Mouse (Mus musculus) intestine, embryonic 16.5 days (tissue): ENCODE measurements at regions not wholly inside any gene's neighbourhood (a gene's known extent, or its start where the extent isn't known, plus 50 kb on each side); places are given as distances from the start of the nearest gene placed in this dataset.
A peak's percentile ranks its signal among the peaks of the same experiment; 100 is the strongest.

Source experiments
- ATAC-seq: fragments of 200-750 bp; cut with Nextera tagmentation; 2 replicates; pipeline ENCODE4 v1.8.0; 2017; ENCODE audit warnings: moderate TSS enrichment, moderate library complexity
- H3K27ac ChIP-seq: fragments of 300-500 bp; sonication (generic); 2 replicates; pipeline ENCODE4 v1.5.1; 2014; ENCODE audit warnings: mild to moderate bottlenecking, low read length
- H3K27me3 ChIP-seq: fragments of 300-500 bp; sonication (generic); replicated peaks from 2 replicates; pipeline ENCODE4 v1.6.1; 2014; ENCODE audit warnings: low read length, control low read depth, mixed read lengths; ENCODE audit not compliant: control insufficient read depth, insufficient read depth
- H3K36me3 ChIP-seq: fragments of 300-500 bp; sonication (generic); 2 replicates; pipeline ENCODE4 v1.6.1; 2014; ENCODE audit warnings: low read length, control low read depth; ENCODE audit not compliant: control insufficient read depth, insufficient read depth
- H3K4me1 ChIP-seq: fragments of 300-500 bp; sonication (generic); 2 replicates; pipeline ENCODE4 v1.6.1; 2014; ENCODE audit warnings: low read length, control low read depth, mixed read lengths; ENCODE audit not compliant: control insufficient read depth, insufficient read depth
- H3K4me2 ChIP-seq: fragments of 300-500 bp; sonication (generic); 2 replicates; pipeline ENCODE4 v1.6.1; 2014; ENCODE audit warnings: low read depth, low read length, control low read depth
- H3K4me3 ChIP-seq: fragments of 300-500 bp; sonication (generic); 2 replicates; pipeline ENCODE4 v1.5.1; 2014; ENCODE audit warnings: mild to moderate bottlenecking, low read length
- H3K9ac ChIP-seq: fragments of 300-500 bp; sonication (generic); 2 replicates; pipeline ENCODE4 v1.6.1; 2014; ENCODE audit warnings: low read depth, low read length
- H3K9me3 ChIP-seq: fragments of 300-500 bp; sonication (generic); 2 replicates; pipeline ENCODE4 v1.6.1; 2016; ENCODE audit warnings: low read length, control low read depth; ENCODE audit not compliant: control insufficient read depth
- WGBS: fragments of 180-500 bp; shearing (Covaris S2); extraction: QIAGEN DNeasy Blood & Tissue Kit; methylation state at CpG from one replicate; pipeline ENCODE4 v1.1.7; 2014; 5-methylcytosine and 5-hydroxymethylcytosine counted together

DNA sequence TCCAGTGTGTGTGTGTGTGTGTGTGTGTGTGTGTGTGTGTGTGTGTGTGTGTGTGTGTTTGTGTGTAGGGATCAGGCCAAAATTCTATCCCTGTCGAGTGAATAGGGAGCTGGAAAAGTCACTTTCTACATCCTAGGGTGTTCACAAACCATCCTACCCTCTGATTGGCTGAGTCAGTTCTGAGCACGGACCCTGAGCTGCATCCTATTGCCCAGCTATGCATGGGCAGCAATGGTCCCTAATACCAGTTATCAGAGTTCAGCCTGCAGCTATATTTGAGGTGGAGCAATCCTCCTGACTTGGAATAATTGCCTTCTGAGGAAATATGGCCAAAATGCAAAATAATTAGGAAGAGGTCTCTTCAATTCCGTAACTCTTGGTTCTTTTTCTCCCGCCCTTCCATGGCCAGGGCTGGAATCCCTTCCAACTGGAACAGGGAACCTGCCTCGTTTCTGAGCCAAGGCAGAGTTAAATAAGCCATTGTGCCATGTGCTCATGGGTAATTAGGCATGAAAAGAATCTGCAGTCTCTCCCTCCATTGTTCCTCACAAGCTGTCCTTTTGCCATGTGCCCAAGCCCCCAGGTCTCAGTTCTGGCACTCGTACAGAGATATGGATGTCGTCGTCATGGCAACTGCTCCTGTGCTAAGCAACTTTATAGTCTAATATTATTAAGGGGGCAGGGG lies 141.5 kb upstream of the Ubash3b start:
- 55% methylated on average over 8 of the region's 8 CpGs for WGBS
- ATAC-seq: no peak
- H3K36me3 ChIP-seq: no peaks in the 10 kb centered on the region

DNA sequence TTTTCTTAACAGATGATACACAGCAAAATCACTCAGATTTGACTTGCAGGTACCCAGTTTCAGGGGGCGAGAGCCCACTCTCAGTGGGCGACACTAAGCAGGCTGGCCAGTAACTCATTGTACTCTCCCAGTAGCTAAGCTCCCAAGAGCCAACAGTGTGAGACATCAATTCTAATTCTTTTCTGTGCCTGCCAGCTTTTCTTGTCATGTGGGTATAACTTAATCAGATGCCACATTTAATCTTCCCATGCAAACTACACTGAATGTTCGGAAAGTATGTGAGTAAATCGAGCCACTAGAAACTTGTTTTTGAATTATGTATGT lies 124.6 kb upstream of the Ubash3b start:
- no peaks in the 10 kb centered on the region for H3K27me3 ChIP-seq
- WGBS: 81% methylated on average over 4 of the region's 4 CpGs
- H3K27ac ChIP-seq: no peak overlapping the region
- no peak overlapping the region for H3K4me3 ChIP-seq
- no peaks in the 10 kb centered on the region for H3K36me3 ChIP-seq
- H3K4me2 ChIP-seq: no peak overlapping the region
- ATAC-seq: no peak
- no peaks in the 10 kb centered on the region for H3K9me3 ChIP-seq
- no peaks in the 10 kb centered on the region for H3K4me1 ChIP-seq
- H3K9ac ChIP-seq: no peak overlapping the region

More for the DNA sequence above, 141.5 kb upstream of the Ubash3b start:
- no peak overlapping the region for H3K27ac ChIP-seq
- H3K9me3 ChIP-seq: no peaks in the 10 kb centered on the region
- H3K4me1 ChIP-seq: no peaks in the 10 kb centered on the region
- H3K9ac ChIP-seq: no peak overlapping the region
- H3K27me3 ChIP-seq: no peaks in the 10 kb centered on the region
- no peak overlapping the region for H3K4me3 ChIP-seq
- no peak overlapping the region for H3K4me2 ChIP-seq

DNA sequence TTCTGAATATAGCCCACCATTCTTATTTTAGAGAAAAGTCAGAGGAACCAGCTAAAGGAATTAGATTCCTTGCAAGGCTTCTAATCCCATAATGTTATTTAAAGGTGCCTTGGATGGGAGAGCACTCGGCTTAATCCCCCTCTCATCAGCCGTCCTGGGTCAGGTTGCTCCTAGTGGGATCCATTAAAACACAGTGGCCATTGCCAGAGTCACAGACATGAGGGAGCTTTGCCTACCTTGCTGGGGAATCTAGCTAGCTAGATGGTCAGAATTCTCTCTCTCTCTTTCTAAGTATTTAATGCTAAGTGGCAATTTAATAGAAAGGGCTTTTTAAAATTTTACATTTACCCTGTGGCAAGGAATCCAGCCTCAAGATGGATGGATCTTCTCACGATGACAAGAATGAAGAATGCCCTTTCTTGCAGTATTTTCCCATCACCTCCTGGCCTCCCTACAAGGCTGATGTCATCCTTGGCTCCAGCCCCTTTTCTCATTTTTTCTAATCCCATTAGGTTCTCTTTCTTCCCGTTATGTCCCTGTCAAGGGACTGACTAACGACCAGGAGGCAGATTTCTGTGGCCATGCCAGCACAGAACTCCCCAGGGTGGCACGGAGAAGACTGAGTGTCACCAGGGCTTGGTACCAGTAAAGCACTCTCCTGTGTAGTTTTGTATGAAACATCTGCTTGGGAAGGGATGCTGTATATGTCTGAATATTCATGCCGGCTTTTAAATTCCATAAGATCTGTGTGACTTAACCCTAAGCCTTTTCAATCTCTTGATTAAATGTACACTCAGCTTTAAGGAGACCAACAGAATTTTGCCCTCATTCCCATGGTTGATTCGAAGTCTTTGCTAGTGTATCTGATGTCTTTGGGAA lies 124.0 kb upstream of the Ubash3b start:
- WGBS: 53% methylated on average over 8 of the region's 8 CpGs

DNA sequence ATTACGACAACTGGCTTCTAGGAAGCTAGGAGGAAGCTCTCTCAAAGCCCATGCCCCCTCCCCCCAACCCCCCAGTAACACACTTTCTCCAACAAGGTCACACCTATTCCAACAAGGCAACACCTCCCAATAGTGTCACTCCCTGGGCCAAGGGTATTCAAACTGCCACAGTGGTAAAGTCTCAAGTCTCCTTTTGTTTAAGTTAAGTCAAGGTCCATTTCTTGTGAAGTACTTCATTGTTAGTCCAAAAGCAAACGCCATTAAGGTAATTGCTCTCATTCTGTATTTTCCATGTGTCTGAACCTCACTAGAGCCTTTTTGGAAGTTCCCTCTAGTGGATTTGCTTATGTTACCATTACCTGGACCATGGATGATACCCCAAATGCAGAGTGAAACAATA lies 116.2 kb upstream of the Ubash3b start:
- no peak overlapping the region for H3K4me2 ChIP-seq
- whole genome bisulfite sequencing: 87% methylated on average over 2 of the region's 2 CpGs
- H3K4me3 ChIP-seq: no peak overlapping the region
- H3K27ac ChIP-seq: no peak overlapping the region
- H3K9ac ChIP-seq: no peak overlapping the region
- no peaks in the 10 kb centered on the region; the same call in 1 of the 2 replicates for H3K27me3 ChIP-seq
- ATAC-seq: no peak
- no peaks in the 10 kb centered on the region for H3K36me3 ChIP-seq
- H3K9me3 ChIP-seq: no peaks in the 10 kb centered on the region
- H3K4me1 ChIP-seq: peaks cover 4% of the 10 kb centered on the region; the same call in 1 of the 2 replicates

More for the DNA sequence above, 124.0 kb upstream of the Ubash3b start:
- Histone ChIP-seq H3K9me3 (no peaks in the 10 kb centered on the region), H3K36me3 (no peaks in the 10 kb centered on the region), H3K4me1 (no peaks in the 10 kb centered on the region), H3K9ac (no peak overlapping the region), H3K4me3 (no peak overlapping the region), H3K4me2 (no peak overlapping the region), H3K27me3 (no peaks in the 10 kb centered on the region), H3K27ac (no peak overlapping the region)
- ATAC-seq: no peak

DNA sequence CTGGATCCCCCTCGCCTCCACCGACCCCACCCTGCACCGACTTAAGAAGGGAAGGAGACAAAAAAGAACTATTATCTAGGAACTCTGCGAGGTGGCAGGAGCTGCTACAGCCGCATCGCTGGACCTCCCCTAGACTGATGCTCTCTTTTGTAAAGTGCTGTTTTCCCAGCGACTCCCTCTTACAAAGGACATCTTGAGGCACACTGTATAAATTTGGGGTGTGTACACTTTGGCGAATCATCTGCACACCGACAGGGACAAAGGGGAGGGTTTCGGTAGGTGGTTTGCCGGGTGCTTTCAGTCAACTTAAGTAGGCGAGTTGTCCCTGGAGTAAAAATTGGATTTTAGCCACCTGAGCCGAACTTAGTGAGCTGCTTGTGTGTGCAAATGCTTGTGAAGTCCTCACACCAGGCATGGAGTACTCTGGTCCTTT lies 112.4 kb upstream of the Ubash3b start:
- 10% methylated on average over 13 of the region's 13 CpGs for WGBS
- H3K4me1 ChIP-seq: peaks cover 4% of the 10 kb centered on the region; the same call in 1 of the 2 replicates
- 0 out of 2 replicates have a peak overlapping the region, but pooled peaks have one; percentile 6 for H3K27ac ChIP-seq
- H3K9me3 ChIP-seq: no peaks in the 10 kb centered on the region
- H3K4me3 ChIP-seq: peak overlapping the region; percentile 45
- H3K36me3 ChIP-seq: no peaks in the 10 kb centered on the region
- peak overlapping the region; percentile 63 for H3K4me2 ChIP-seq
- no peaks in the 10 kb centered on the region; the same call in 1 of the 2 replicates for H3K27me3 ChIP-seq
- ATAC-seq: no peak
- H3K9ac ChIP-seq: peak overlapping the region; percentile 55; the same call in 1 of the 2 replicates

DNA sequence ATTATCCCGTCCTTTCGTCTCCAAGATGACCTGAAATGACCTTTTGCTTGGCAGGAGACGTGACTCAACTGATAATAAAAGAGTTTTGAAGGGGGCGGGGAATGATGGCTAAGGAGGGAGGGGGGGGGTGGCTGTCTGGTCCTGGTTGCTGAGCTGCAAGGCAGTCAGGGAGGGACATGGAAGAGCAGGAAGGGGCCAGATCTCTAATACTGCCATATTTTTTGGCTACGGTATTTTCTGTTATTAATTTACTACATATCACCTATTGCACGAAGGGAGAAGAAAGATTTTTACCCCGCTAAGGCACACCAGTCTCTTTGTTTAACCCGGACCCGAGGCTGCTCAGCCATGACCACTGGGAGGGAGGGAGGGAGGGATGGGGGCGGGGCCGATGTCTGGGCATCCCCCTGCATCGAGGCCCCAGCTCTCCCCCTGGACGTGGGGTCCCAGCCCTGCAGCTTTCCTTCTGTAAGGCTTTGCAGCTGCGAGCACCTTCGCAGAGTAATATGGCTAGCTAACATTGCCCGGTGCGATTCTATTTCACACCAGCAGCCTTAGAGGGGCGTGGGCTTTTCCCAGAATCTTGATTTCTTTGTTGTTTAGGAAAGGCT lies 111.8 kb upstream of the Ubash3b start:
- H3K4me1 ChIP-seq: peaks cover 4% of the 10 kb centered on the region; the same call in 1 of the 2 replicates
- H3K9ac ChIP-seq: peak overlapping the region; percentile 55; the same call in 1 of the 2 replicates
- no peaks in the 10 kb centered on the region for H3K36me3 ChIP-seq
- ATAC-seq: peak; percentile 76
- 0 out of 2 replicates have a peak overlapping the region, but pooled peaks have one; percentile 4 for H3K27ac ChIP-seq
- WGBS: under 1% methylated on average over 18 of the region's 18 CpGs
- peak overlapping the region; percentile 45 for H3K4me3 ChIP-seq
- H3K9me3 ChIP-seq: no peaks in the 10 kb centered on the region
- no peaks in the 10 kb centered on the region; the same call in 1 of the 2 replicates for H3K27me3 ChIP-seq
- peak overlapping the region; percentile 63 for H3K4me2 ChIP-seq

DNA sequence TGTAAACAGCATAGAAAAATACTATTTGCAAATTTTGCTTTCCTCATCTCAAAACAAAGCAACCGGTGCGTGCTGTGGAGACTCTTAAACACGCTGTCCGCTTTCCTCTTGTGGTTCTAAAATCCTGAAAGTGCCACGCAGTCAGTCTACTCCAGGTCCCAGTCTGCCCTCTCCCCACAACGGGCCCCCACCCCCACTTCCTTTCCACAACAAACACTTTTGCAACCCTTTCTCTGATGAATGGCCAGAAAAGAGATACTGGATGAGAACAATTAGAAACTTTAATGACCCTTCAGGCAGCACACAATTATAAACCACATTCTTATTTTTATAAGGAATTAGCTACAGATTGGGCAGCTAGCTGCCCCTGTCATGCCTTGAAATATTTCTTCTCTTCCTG lies 111.1 kb upstream of the Ubash3b start:
- H3K36me3 ChIP-seq: no peaks in the 10 kb centered on the region
- no peak for ATAC-seq

DNA sequence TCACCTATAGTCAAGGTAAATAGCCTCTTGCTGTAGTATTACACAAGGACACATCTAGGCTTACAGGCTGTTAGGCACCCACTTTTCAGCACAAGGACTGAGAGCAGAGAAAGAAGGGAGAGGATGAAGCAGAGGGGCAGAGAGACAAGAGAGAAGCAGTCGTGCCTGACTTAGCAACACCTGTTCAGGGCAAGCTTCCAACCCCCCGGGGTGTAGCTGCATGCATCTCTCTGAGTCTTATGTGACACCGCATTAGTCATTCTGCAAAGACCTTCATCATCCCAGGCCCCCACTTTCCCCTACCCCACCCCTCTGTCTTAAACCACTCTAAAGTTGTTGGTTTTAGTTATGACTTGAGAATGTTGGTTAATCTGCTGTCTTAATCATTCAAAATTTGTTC lies 106.6 kb upstream of the Ubash3b start:
- no peaks in the 10 kb centered on the region for H3K4me1 ChIP-seq
- 38% methylated on average over 3 of the region's 3 CpGs for WGBS
- ATAC-seq: no peak
- H3K9ac ChIP-seq: no peak overlapping the region
- H3K4me3 ChIP-seq: no peak overlapping the region
- no peak overlapping the region for H3K27ac ChIP-seq
- H3K9me3 ChIP-seq: no peaks in the 10 kb centered on the region
- H3K36me3 ChIP-seq: no peaks in the 10 kb centered on the region
- H3K4me2 ChIP-seq: no peak overlapping the region
- no peaks in the 10 kb centered on the region for H3K27me3 ChIP-seq

More for the DNA sequence above, 111.1 kb upstream of the Ubash3b start:
- H3K9ac ChIP-seq: no peak overlapping the region
- no peak overlapping the region for H3K27ac ChIP-seq
- peak overlapping the region; percentile 63 for H3K4me2 ChIP-seq
- no peaks in the 10 kb centered on the region; the same call in 1 of the 2 replicates for H3K27me3 ChIP-seq
- H3K4me1 ChIP-seq: peaks cover 4% of the 10 kb centered on the region; the same call in 1 of the 2 replicates
- no peak overlapping the region for H3K4me3 ChIP-seq
- H3K9me3 ChIP-seq: no peaks in the 10 kb centered on the region
- WGBS: 16% methylated on average over 6 of the region's 6 CpGs

DNA sequence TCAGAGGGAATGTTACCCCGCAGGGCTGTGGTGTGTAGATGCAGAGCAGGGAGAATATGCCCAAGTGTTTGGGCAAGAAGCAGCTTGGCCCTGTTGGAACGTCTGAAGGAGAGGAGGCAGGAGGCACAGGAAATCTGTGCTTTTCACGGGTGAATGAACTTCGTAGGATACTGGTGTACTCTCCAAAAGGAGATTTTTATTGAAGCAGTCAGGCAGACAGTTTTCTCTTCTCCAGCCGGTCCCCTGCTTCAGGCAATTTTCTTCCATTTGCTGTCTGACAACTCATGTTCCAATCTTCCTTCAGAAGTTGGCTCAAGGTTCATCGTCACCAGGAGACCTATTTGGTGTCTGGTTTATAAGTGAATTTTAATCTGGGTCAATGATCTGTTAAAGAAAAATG lies 103.0 kb upstream of the Ubash3b start:
- Histone ChIP-seq H3K27me3 (no peaks in the 10 kb centered on the region), H3K9me3 (no peaks in the 10 kb centered on the region), H3K4me2 (no peak overlapping the region), H3K4me3 (no peak overlapping the region), H3K27ac (no peak overlapping the region), H3K36me3 (no peaks in the 10 kb centered on the region), H3K4me1 (no peaks in the 10 kb centered on the region), H3K9ac (no peak overlapping the region)
- ATAC-seq: no peak
- 58% methylated on average over 6 of the region's 6 CpGs for WGBS
